ENCODE assay signal across 9 mouse cellular contexts in the genomic region with DNA sequence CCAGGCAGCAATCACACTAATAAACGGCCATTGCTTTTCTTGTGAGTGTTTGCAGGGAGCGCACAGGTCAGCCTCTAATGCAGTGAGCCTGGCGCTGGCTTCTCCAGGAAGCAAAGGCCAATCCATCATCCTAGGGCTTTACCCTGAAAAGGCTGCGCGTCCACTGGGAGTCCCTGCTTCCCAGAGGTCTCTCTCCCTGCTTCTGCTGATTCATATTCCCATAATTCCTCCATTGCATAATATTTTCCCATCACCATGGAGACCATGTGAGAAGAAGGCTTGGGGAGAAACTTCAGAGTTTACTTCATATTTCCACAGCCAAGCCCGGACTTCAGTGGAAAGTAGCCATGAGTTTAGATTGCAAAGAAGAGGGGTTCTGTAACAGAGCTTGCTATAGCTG. TPM values are rescaled to one million over a fixed set of nuclear protein-coding genes. Genes with fewer than 3 reads are reported as not detected.
DNase-seq lines count a peak whose midpoint lies in the region; ATAC-seq and TF ChIP-seq lines count a peak whose summit lies in the region.
"Had no signal": no experiment of that assay in that cellular context is flagged by ENCODE, and none has a peak within 500 bp of the region (broad histone marks: within the 10 kb centered on the region; RNA-seq: fewer than 3 reads in every experiment).

No protein-coding gene starts in this region.

- H3K4me3 ChIP-seq in liver, embryonic 12.5 days = no peak overlapping the region
- no peak overlapping the region for H3K4me3 ChIP-seq in cortical plate, adult 2 months (ENCODE audit: insufficient read depth, low read length)
- H3K4me3 ChIP-seq in intestine, embryonic 14.5 days (ENCODE audit: low read depth, low read length) = no peak overlapping the region
- no peak overlapping the region for H3K4me3 ChIP-seq in lung, embryonic 14.5 days (ENCODE audit: low read depth, low read length)

- no peaks in the 10 kb centered on the region for H3K4me1 ChIP-seq in liver, embryonic 12.5 days
- H3K4me1 ChIP-seq in cortical plate, adult 2 months (ENCODE audit: control insufficient read depth, insufficient read depth, low read length) = peaks cover 4% of the 10 kb centered on the region; the same call in 1 of the 2 replicates
- H3K4me1 ChIP-seq in intestine, embryonic 14.5 days (replicated peaks; ENCODE audit: control insufficient read depth, insufficient read depth, low read length) = peaks cover 12% of the 10 kb centered on the region; the same call in 1 of the 2 replicates
- H3K4me1 ChIP-seq in lung, embryonic 14.5 days (ENCODE audit: insufficient read depth) = peaks cover 15% of the 10 kb centered on the region; the same call in 1 of the 2 replicates

- TF ChIP-seq POLR2A in cortical plate, adult 2 months (IDR thresholded peaks at IDR 0.05; ENCODE audit: extremely low read depth, insufficient read depth, low read length) = peak; percentile 57; the same call in 1 of the 2 replicates

- no peaks in the 10 kb centered on the region for H3K36me3 ChIP-seq in liver, embryonic 12.5 days
- no peaks in the 10 kb centered on the region for H3K36me3 ChIP-seq in intestine, embryonic 14.5 days (ENCODE audit: control insufficient read depth, insufficient read depth, low read length)
- no peaks in the 10 kb centered on the region for H3K36me3 ChIP-seq in lung, embryonic 14.5 days (ENCODE audit: insufficient read depth)

- no peak overlapping the region for H3K9ac ChIP-seq in liver, embryonic 12.5 days
- no peak overlapping the region for H3K9ac ChIP-seq in intestine, embryonic 14.5 days (ENCODE audit: low read length)
- no peak overlapping the region for H3K9ac ChIP-seq in lung, embryonic 14.5 days

- 54% methylated on average over 6 of the region's 6 CpGs for WGBS in liver, embryonic 12.5 days (ENCODE audit: insufficient replicate concordance)
- WGBS in intestine, embryonic 14.5 days = 9% methylated on average over 6 of the region's 6 CpGs
- 12% methylated on average over 6 of the region's 6 CpGs for WGBS in lung, embryonic 14.5 days

- no peak overlapping the region for H3K4me2 ChIP-seq in liver, embryonic 12.5 days
- H3K4me2 ChIP-seq in intestine, embryonic 14.5 days (ENCODE audit: low read length) = no peak overlapping the region
- no peak overlapping the region for H3K4me2 ChIP-seq in lung, embryonic 14.5 days

- no peaks in the 10 kb centered on the region for H3K9me3 ChIP-seq in liver, embryonic 12.5 days (replicated peaks)
- no peaks in the 10 kb centered on the region for H3K9me3 ChIP-seq in intestine, embryonic 14.5 days (ENCODE audit: control insufficient read depth, low read length)
- no peaks in the 10 kb centered on the region for H3K9me3 ChIP-seq in lung, embryonic 14.5 days (ENCODE audit: low read depth, low read length)

- H3K27me3 ChIP-seq in liver, embryonic 12.5 days (replicated peaks) = peaks cover 6% of the 10 kb centered on the region
- no peaks in the 10 kb centered on the region for H3K27me3 ChIP-seq in intestine, embryonic 14.5 days (replicated peaks; ENCODE audit: control insufficient read depth, insufficient read depth, low read length)
- H3K27me3 ChIP-seq in lung, embryonic 14.5 days (ENCODE audit: insufficient read depth, low read length) = no peaks in the 10 kb centered on the region
- H3K27me3 ChIP-seq: Patski had no signal

- no peak for ATAC-seq in liver, embryonic 12.5 days
- ATAC-seq in intestine, embryonic 14.5 days (replicated peaks; ENCODE audit: low FRiP score, low TSS enrichment, low read depth) = 0 out of 2 replicates have a peak, but pooled peaks have one; percentile 73
- ATAC-seq in lung, embryonic 14.5 days (ENCODE audit: insufficient read depth) = peak; percentile 86
- no peak for ATAC-seq in megakaryocyte, adult 5-6 weeks (ENCODE audit: poor library complexity, severe bottlenecking)
- ATAC-seq: Patski had no signal

- peak; percentile 15 for DNase-seq in liver
- DNase-seq in intestine, embryonic 14.5 days (ENCODE audit: low spot score) = peak; percentile 62
- DNase-seq in lung, embryonic 14.5 days = peak; percentile 84
- DNase-seq in spleen, postnatal 14 days (ENCODE audit: low spot score in 2 of 2) = no peak
- DNase-seq in testis, postnatal 14 days (ENCODE audit: low spot score) = no peak

- TF ChIP-seq CTCF in cortical plate, adult 2 months (IDR thresholded peaks at IDR 0.05; ENCODE audit: extremely low read depth, insufficient read depth, low read length) = no peak
- no peak for TF ChIP-seq CTCF in lung, embryonic 14.5 days (IDR thresholded peaks at IDR 0.05; ENCODE audit: low read depth)

- no peak overlapping the region for H3K27ac ChIP-seq in liver, embryonic 12.5 days
- H3K27ac ChIP-seq in cortical plate, adult 2 months (ENCODE audit: insufficient read depth, low read length) = 0 out of 2 replicates have a peak overlapping the region, but pooled peaks have one; percentile 5
- peak overlapping the region; percentile 83 for H3K27ac ChIP-seq in intestine, embryonic 14.5 days (ENCODE audit: low read depth)
- H3K27ac ChIP-seq in lung, embryonic 14.5 days (ENCODE audit: low read depth) = 0 out of 2 replicates have a peak overlapping the region, but pooled peaks have one; percentile 52

RNA-seq across cellular contexts. Expression of gene Eml1, which starts 33.2 kb away (rescaled TPM):
- polyA plus RNA-seq in liver, embryonic 12.5 days (2016; fragmentation: Nextera tagmentation; extraction: Ambion mirVana) = 9.5 and 10.6 TPM in 2 replicates
- 76.5 and 76.6 TPM in 2 replicates for polyA plus RNA-seq in cortical plate, adult 2 months (2012; rRNA removed)
- polyA plus RNA-seq in intestine, embryonic 14.5 days (2014; fragmentation: Nextera tagmentation; extraction: Ambion mirVana) = 72.4 and 94.5 TPM in 2 replicates
- polyA plus RNA-seq in lung, embryonic 14.5 days (2014; fragmentation: Nextera tagmentation; extraction: Ambion mirVana) = 105 and 109 TPM in 2 replicates
- total RNA-seq in megakaryocyte, adult 5-6 weeks (2015) = 0.60 TPM in 1 of 2 replicates, not detected in the other
- total RNA-seq in megakaryocyte, adult 5-6 weeks (2017) = not detected in 2 replicates

Comparison
In these comparisons a context has a peak if more than half of its experiments do, and no peak if none do; other contexts are left out.
1. DNase-seq: peak in liver (single experiment), intestine, embryonic 14.5 days (single experiment) and lung, embryonic 14.5 days (single experiment); none in spleen, postnatal 14 days (0 of 2) and testis, postnatal 14 days (single experiment).
2. ATAC-seq: peak in intestine, embryonic 14.5 days (single experiment) and lung, embryonic 14.5 days (single experiment); none in liver, embryonic 12.5 days (single experiment) and megakaryocyte, adult 5-6 weeks (single experiment).